Mouse (Mus musculus) cortical plate, adult 2 months (tissue): ENCODE data around the gene Gpr37l1.
A peak's percentile ranks its signal among the peaks of the same experiment; 100 is the strongest.

Experiments used
- CTCF ChIP-seq: fragments of 200-500 bp; IDR thresholded peaks from 2 replicates; pipeline ENCODE4 v1.5.1; 2011; ENCODE audit warnings: mild to moderate bottlenecking, control low read depth, low read length; ENCODE audit not compliant: insufficient read depth; ENCODE audit errors: extremely low read depth
- POLR2A ChIP-seq: fragments of 200-500 bp; IDR thresholded peaks from 2 replicates; pipeline ENCODE4 v1.6.1; 2011; ENCODE audit warnings: mild to moderate bottlenecking, low read length, control low read depth; ENCODE audit not compliant: insufficient read depth; ENCODE audit errors: extremely low read depth

DNA sequence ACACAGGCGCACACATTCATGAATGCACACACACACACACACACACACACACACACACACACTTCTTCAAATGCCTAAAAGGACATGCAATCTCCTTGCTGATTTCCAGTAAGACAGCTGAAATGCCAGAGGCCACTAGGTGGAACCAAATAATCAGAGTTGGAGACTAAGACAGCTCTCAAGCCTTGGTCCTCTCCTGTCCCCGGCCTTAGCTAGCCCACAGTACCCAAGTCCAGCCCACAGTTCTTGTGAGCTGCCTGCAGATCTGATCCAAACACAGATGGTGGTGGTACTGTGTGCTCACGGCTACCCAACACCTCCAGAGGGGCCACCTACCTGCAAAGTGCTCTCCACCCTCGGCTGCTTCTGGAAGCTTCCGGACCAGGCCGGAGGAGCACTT lies 4.5 kb upstream of the Gpr37l1 start:
- TF ChIP-seq CTCF (peak; percentile 85), POLR2A (no peak)
